Mouse (Mus musculus) effector memory CD4-positive, alpha-beta T cell, adult 5 months (primary cell): ENCODE measurements around the gene Gm49359. TPM values are rescaled to one million over a fixed set of nuclear protein-coding genes. Genes with fewer than 3 reads are reported as not detected.

Experiments
- polyA plus RNA-seq: library from polyadenylated mRNA; unstranded; fragments of 100-300 nt; shearing (Covaris generic); gene quantifications from one replicate; pipeline ENCODE4 v1.2.1, GENCODE M21; 2017

The Gm49359 gene
- polyA plus RNA-seq: 7.4 TPM

DNA sequence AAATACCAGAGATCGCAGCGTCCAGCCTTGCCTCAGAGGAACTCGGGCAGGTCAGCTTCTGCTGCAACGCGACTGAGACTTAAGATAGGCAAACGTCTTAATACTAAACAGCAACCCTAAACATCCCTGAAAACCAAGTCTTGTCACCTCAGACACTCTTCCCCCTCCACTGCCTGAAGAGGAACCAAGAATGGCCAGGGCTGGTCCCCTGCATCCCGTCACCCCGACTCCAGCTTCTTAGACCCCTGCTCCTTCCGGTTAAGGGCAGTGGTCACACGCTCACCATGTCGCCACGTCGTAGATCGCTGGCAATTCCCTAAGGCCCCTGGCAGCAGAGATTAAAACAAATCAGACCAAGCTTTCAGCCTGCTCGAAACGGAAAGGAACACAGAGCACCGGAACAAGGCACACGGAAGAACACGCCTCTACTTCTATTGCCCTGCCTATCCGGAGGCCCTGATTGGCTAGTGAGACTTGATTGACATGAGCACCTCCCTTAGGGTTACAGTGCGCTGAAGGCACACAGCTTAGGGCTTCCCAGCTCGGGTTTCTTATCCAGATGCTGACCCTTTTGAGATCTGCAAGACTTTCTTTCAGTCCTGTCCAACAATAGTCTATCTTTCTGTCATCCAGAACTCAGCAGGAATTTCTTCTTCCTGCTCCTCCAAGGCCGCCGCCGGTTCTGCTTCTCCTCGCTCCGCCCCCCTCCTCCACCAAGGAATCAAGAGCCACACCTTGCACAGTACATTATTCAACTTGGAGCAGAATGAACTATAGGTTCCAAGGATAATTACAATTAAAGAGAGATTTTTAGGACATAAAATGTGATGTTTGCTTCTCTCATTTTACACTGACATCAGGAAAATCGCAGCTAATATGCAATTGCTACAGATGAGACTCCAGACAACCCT lies at the start of gene Gm49359:
Gene Gm49359 (minus strand): TSS at position 409 of the 911 bp plus-strand sequence.

Other genes starting within 250 kb of the Gm49359 start
- gene Gm3604, start 83.7 kb downstream of the Gm49359 start, polyA plus RNA-seq: 1.3 TPM
- not detected for gene Zfp935, start 91.7 kb upstream of the Gm49359 start, polyA plus RNA-seq
- gene Zfp934, start 104.4 kb upstream of the Gm49359 start, polyA plus RNA-seq: 3.6 TPM
- gene 6720489N17Rik, start 157.3 kb upstream of the Gm49359 start, polyA plus RNA-seq: 0.75 TPM